Mouse (Mus musculus): ENCODE measurements around the gene Magi1.

Gene Magi1

GRCm38 (mm10) chr6:94256982-94257830 lies 26.5 kb downstream of the Magi1 start:
- no peak for DNase-seq

- no peak for DNase-seq
Measured at GRCm38 (mm10) chr6:94253943-94254342, 29.8 kb downstream of the Magi1 start.

- DNase-seq: no peak
Measured at GRCm38 (mm10) chr6:94251358-94251945, 32.3 kb downstream of the Magi1 start.

- no peak for DNase-seq
Measured at GRCm38 (mm10) chr6:94249286-94249790, 34.4 kb downstream of the Magi1 start.

GRCm38 (mm10) chr6:94241251-94241650 lies 42.5 kb downstream of the Magi1 start:
- DNase-seq: no peak

DNA sequence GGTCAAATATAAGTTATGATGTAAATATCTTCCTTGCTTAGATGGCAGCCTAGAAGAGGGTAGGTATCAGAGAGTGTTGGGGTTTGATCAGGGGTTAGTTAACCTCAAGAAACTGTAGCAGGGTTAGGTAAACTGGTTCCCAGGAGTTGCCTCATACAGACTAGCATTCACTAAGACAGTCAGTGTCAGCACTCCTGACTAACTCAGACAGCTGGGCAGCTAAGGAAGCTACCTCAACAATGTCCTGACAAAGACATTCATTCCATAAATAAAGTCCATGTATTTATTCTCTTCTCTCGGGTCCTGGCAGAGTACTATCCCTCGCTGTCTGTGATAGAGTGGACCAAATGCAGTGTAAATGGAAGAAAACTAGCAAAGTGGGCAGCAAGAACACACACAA lies 45.1 kb downstream of the Magi1 start:
- DNase-seq: no peak

DNA sequence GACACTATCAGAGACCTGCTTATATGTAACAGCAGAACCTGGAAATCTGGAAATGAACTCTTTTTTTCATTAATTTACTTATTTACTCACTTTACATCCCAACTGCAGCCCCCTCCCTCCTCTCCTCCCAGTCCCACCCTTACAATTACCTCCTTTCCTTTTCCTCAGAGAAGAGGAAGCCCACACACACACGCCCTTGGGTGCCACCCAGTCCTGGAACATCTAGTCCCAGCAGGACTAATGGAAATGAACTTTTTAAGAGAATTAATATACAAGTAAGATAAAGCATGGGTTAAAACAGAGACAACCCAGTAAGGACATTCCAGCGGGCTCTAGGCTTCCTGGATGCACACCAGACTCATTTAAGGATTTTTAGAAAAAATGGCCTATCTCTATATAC lies 46.8 kb downstream of the Magi1 start:
- no peak for DNase-seq

DNA sequence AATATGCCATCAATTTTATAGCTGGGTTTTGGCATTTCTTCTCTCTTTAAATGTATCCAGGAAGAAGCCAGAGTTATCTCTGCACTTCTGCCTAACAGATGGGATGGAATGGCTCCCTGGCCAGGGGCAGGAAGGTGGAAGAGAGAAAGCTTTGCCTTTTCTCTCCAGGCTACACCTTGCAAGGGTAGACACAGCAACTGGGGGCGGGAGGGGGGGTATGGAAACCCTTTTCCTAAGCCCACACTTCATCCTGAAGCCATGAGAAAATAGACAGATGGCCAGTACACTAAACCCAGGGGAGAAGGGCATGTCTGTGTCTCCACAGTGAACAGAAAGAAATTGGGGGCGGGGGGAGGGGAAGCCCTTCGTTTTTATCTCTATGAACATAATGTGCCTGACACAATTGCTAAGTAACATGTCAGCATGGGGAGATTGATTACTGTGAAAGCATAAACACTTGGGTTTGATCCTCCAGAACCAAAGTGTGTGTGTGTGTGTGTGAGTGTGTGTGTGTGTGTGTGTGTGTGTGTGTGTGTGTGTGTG lies 51.4 kb downstream of the Magi1 start:
- peak in 1 of 2 experiments; percentile 7 for DNase-seq

DNA sequence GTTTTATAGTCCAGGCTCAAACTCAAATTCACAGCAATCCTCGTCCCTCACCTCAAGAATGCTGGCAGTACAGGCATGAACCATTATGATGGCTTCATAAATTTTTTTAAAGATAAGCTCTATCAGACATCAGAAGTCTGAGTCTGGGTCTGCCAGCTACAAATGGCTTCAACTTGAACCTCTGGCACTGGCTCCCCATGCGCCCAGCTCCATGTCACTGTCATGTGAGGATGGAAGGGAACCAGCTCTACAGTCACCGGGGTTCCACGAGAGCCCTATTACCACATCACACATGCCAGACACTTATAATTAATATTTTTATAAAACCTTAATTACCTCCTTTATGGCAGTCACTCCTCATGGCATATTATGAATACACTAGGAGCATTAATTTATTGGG lies 51.9 kb downstream of the Magi1 start:
- DNase-seq: peak in 1 of 2 experiments; percentile 12

GRCm38 (mm10) chr6:94231367-94231766 lies 52.4 kb downstream of the Magi1 start:
- DNase-seq: no peak

DNA sequence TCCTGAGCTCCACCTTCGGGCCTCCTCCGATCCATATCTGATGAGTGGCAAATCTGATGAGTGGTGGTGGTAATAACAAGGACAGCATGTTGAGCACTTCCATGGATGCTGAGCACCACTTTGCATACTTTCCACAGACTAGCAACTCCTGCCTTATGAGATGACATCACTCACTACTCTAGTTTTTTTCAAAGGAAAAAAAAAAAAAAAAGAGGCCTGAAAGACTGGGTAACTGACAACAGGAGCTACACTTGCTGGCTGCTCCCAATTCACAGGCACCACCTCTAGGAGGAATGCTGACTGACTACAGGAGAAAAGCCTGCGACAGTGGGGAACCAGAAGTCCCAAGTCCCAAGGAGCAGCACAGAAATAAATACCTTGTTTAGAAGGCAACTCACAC lies 52.8 kb downstream of the Magi1 start:
- DNase-seq: no peak

DNA sequence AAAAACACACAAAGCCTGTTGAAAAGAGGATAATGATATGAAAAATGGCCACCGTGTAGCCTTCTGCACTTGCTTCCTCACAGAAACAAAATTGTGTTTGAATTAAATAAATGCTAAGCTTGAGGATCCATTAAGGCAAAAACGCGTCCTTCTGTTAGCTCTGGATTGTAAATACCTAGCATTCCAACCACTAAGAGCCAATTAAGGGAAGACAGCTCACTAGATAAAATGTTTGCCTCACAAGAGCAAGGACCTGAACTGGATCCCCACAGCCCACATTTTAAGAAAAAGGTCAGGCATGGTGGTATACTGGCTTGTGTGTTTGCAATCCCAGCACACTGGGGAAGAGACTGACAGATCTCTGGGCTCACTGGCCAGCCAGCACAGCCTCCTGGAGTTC lies 53.6 kb downstream of the Magi1 start:
- no peak for DNase-seq

- no peak for DNase-seq
Measured at GRCm38 (mm10) chr6:94226262-94226661, 57.5 kb downstream of the Magi1 start.

DNA sequence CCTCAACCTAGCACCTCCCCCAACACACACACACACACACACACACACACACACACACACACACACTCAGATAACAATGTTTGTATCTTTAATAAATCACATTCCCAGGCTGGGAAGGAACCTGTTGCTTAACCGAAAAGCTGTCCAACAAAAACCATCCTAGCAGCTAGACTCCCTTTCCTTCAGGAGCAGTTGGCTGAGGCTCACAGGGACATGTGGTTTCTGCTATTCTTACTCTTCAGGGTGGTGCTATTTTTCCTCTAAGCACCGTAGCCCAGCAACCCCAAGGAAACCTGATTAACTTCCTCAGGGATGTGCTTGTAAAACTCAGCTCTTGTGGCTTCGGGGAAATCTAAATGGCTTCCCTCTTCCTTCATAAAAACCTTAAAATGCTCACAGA lies 57.9 kb downstream of the Magi1 start:
- peak in 1 of 2 experiments; percentile 17 for DNase-seq

DNA sequence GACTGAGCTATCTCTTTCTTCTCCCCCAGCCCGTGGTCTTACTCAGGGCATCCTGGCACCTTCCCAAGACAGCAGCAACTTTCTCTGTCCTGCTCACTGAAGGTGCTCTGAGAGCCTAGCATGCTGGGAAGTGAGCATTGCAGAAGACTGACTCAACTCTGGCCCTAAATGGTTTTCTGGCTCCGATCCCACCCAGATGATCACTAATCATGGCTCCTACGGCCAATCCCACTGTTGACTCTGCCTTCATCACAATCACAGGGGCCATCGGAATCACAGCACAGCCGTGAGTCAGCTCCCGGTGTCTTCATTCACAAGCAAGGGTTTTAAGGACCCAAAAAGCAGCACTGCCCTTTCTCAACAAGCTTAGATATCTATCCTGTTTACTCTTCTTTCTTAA lies 58.6 kb downstream of the Magi1 start:
- no peak for DNase-seq

DNA sequence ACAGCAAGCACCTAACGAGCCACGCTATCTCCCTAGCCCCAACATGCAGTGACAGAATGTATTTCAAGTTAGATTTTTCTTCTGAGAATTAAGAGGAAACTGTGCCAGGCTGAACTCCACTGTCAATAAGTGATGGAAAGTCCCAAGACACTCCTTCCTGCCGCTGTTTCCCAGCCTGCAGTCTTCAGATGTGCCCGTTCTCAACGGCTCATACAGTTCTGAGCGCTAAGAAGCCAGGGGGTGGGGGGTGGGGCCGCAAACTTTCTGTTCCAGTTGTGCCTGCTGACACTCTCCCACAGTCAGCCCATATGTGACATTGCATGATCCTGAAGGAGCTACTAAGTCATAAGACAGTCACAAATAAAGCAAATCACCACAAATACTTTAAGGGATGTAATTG lies 61.5 kb downstream of the Magi1 start:
- no peak for DNase-seq

DNA sequence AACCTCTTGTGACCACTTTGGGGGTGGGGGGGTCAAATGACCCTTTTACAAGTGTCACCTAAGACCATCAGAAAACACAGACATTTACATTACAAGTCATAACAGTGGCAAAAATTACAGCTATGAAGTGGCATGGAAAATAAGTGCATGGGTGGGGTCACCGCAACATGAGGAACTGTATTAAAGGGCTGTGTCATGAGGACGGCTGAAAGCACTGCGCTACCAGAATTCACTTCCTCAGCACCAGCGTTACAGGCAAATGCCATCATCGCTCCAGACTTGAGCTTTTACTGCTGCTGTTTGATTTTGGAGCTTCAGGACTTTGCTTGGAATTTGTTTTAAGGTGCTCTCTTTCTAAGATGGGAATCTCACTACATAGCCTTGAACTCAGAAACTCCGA lies 62.0 kb downstream of the Magi1 start:
- no peak for DNase-seq

GRCm38 (mm10) chr6:94218076-94218475 lies 65.6 kb downstream of the Magi1 start:
- DNase-seq: peak; percentile 19 to 23

DNA sequence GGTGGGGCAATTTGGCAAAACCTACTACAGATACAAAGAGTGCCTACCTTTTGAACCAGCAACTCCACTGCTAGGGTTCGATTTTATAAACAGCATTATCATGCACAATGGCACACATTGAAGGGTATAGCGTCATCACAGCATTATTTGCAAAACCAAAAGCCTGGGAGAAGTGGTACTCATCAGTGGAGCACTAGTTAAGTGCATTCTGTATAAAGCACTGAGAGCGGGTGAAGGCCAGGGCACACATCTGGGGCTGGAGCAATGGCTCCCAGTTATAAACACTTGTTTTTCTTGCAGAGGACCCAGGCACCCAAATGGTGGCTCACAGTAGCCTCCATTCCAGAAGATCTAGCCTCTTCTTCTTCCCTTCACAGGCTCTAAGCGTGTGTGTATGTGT lies 67.9 kb downstream of the Magi1 start:
- no peak for DNase-seq

- no peak for DNase-seq
Measured at GRCm38 (mm10) chr6:94214895-94215538, 68.7 kb downstream of the Magi1 start.

DNA sequence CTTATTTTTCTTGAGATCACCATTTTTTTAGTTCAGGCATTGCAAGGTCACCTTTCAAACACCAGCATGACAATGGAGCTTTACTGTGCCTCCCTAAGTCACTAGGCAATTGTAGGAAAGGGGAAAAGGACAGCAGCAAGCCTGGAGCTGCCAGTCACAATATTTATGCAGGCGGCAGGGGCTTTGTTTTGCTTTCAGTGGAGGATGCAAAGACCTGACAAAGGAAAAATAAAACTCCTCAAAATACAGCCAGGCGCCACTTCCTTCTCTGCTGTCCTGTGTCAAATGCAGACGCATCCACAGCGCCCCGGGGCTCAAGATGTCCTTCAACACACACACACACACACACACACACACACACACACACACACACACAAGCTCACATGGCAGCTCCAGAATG lies 77.8 kb downstream of the Magi1 start:
- DNase-seq: peak in 1 of 2 experiments; percentile 15

DNA sequence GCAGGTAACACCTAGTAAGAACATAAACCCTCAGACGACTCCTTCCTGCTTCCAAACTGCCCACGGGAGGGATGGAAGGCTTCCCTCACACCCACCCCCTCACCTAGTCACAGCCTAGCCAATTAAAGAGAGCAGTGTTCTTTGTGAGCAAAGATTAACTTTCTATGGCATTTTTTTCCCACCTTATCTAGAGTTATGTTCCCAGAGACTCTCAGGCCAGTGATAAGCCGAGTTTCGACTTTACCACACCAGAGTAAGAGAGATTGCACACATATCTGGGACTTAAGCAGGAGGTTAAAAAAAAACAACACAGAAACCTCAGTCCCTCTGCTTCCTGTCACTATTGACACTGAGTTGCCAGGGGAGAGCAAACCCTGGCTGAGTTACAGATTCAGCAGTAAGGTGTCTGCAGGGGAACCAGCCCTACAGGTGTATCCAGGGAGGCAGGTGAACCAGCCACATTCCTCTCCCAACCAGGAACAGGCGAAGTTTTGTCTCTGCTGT lies 80.0 kb downstream of the Magi1 start:
- no peak for DNase-seq

DNA sequence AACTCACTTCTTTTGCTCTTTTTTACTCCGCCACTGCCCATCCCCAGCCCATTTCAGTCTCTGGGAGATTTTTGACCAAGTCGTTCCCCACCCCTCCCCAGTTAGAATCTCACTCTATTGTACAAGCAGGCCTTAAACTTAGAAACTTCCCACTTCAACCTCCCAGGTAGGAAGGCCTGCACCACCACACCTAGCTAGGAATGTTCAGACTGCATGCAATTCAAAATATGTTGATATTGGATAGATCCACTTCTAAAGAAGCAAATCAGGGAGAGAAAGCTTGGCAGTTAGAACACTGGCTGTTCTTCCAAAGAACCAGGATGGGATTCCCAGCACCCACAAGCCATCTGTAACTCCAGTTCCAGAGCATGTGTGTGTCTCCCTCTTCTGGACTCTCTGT lies 81.8 kb downstream of the Magi1 start:
- no peak for DNase-seq
